Mouse (Mus musculus) midbrain, embryonic 16.5 days (tissue): ENCODE data around the gene Ncoa1. TPM values are rescaled to one million over a fixed set of nuclear protein-coding genes. Genes with fewer than 3 reads are reported as not detected.
"Not testable (repeated sequence)": the region's sequence is repeated elsewhere in the genome, so short reads cannot be mapped to it uniquely, and the experiment has no call there.

ENCODE experiments used
- ATAC-seq: fragments of 200-750 bp; cut with Nextera tagmentation; 2 replicates; pipeline ENCODE4 v1.8.0; 2017; ENCODE audit warnings: moderate TSS enrichment
- H3K27ac ChIP-seq: fragments of 300-500 bp; sonication (generic); 2 replicates; pipeline ENCODE4 v1.5.1; 2014; ENCODE audit warnings: mild to moderate bottlenecking, low read length, mixed read lengths
- H3K27me3 ChIP-seq: fragments of 300-500 bp; sonication (generic); 2 replicates; pipeline ENCODE4 v1.6.1; 2014; ENCODE audit warnings: low read depth, low read length, mixed read lengths; ENCODE audit not compliant: control insufficient read depth, insufficient read depth
- H3K36me3 ChIP-seq: fragments of 300-500 bp; sonication (generic); 2 replicates; pipeline ENCODE4 v1.6.1; 2014; ENCODE audit warnings: mild to moderate bottlenecking, low read length, moderate library complexity, mixed read lengths; ENCODE audit not compliant: control insufficient read depth, insufficient read depth
- H3K4me1 ChIP-seq: fragments of 300-500 bp; sonication (generic); 2 replicates; pipeline ENCODE4 v1.6.1; 2014; ENCODE audit warnings: mild to moderate bottlenecking, low read length, mixed read lengths; ENCODE audit not compliant: control insufficient read depth, insufficient read depth
- H3K4me2 ChIP-seq: fragments of 300-500 bp; sonication (generic); 2 replicates; pipeline ENCODE4 v1.6.1; 2014; ENCODE audit warnings: mild to moderate bottlenecking, low read length, mixed read lengths
- H3K4me3 ChIP-seq: fragments of 300-500 bp; sonication (generic); 2 replicates; pipeline ENCODE4 v1.5.1; 2014; ENCODE audit warnings: low read depth, mild to moderate bottlenecking, low read length, moderate library complexity, mixed read lengths
- H3K9ac ChIP-seq: fragments of 300-500 bp; sonication (generic); 2 replicates; pipeline ENCODE4 v1.6.1; 2014; ENCODE audit warnings: low read depth, low read length, mixed read lengths
- H3K9me3 ChIP-seq: fragments of 300-500 bp; sonication (generic); replicated peaks from 2 replicates; pipeline ENCODE4 v1.6.1; 2014; ENCODE audit warnings: mild to moderate bottlenecking, low read length, mixed read lengths; ENCODE audit not compliant: control insufficient read depth, poor library complexity, severe bottlenecking
- WGBS: fragments of 180-500 bp; shearing (Covaris S2); extraction: QIAGEN DNeasy Blood & Tissue Kit; methylation state at CpG from one replicate; pipeline ENCODE4 v1.1.7; 2014; 5-methylcytosine and 5-hydroxymethylcytosine counted together
- polyA plus RNA-seq: library from polyadenylated mRNA; unstranded; fragments of >200 nt; fragmentation: Nextera tagmentation; extraction: Ambion mirVana; gene quantifications from 2 replicates; pipeline ENCODE4 v1.2.1, GENCODE M21; 2015

Ncoa1 gene
- polyA plus RNA-seq, 1 experiment from 2014 or later, result 10.9 TPM

DNA sequence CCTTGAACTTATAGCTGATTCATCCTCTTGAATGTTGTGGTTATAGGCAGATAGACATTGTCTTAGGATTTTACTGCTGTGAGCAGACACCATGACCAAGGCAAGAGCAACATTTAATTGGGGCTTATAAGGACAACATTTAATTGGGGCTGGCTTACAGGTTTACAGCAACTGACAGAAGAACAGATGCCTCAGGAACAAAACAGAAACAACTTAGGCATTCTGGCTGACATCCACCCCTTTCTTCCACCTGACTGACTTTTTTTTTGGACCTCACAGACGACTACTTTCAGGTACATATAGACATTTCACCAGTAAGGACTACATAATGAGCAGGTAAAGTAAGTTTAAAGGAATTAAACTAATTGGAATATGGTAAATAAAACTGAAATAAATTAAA lies 105.6 kb downstream of the Ncoa1 start:
- ATAC-seq, result no peak
- Histone ChIP-seq H3K9ac (no peak overlapping the region), H3K4me3 (no peak overlapping the region), H3K27ac (no peak overlapping the region), H3K27me3 (no peaks in the 10 kb centered on the region), H3K4me2 (no peak overlapping the region), H3K9me3 (no peaks in the 10 kb centered on the region), H3K36me3 (no peaks in the 10 kb centered on the region), H3K4me1 (peaks cover 5% of the 10 kb centered on the region; the same call in 1 of the 2 replicates)
- WGBS, result 78% methylated on average over 1 of the region's 1 CpGs

DNA sequence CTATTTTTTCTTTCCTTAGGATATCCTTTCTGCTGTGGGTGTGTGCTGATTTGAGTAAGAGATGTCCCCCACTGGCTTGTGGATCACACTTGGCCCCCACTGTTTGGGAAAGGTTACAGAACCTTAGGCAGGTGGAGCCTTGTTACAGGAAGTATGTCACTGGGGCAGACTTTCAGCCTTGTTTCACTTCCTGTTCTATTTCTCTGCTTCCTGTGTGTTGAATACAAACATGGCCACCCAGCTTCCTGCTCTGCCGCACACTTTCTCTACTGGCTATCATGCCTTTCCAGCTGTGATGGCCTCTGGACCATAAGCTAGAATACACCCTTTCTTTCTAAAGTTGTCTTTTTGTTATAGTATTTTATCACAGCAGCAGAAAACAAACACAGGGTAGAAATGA lies 111.0 kb downstream of the Ncoa1 start:
- H3K4me2 ChIP-seq, result no peak overlapping the region
- H3K9me3 ChIP-seq, result no peaks in the 10 kb centered on the region
- H3K9ac ChIP-seq, result no peak overlapping the region
- 92% methylated on average over 1 of the region's 1 CpGs for WGBS
- no peaks in the 10 kb centered on the region for H3K27me3 ChIP-seq
- no peak overlapping the region for H3K4me3 ChIP-seq
- ATAC-seq, result no peak
- H3K4me1 ChIP-seq, result no peaks in the 10 kb centered on the region
- no peak overlapping the region for H3K27ac ChIP-seq
- no peaks in the 10 kb centered on the region for H3K36me3 ChIP-seq

DNA sequence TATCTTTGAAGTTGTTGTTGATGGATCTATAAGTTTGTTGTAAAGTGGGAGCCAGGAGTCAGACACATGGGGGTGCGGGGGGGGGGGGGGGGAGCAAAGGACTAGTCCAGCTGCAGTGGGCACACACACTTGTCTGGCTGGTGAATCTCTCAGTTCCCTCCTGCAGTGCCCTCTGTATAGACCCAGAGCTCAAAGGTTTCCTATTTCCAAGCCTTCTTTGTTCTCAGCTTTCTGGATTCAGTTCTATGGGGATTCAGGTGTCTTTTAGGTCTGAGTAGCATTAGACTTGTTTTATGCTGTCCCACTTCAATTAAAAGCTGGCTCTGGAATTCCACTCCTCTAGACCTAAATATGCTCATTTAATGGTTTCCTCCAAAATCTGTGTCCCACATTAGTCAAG lies 117.5 kb downstream of the Ncoa1 start:
- WGBS, result 20% methylated on average over 1 of the region's 1 CpGs
- no peaks in the 10 kb centered on the region for H3K4me1 ChIP-seq
- ATAC-seq, result no peak

DNA sequence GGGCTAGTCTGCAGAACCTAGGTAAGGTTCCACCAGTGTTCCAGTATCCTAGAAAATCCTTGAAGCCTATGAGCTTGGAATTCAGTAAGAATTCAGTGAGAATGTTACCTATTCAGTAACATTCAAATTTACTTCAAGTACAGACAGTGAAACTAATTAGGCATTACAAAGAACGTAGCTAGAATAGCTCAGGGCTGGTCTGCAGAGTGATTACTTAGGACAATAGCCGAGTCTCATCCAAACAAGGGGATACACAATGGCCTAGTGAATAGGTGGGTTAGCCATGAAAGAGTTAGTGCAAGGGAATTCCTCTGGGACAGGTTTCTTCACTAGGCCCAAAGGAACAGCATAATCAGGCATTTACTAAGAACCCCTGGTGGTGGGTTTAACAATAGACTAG lies 118.3 kb downstream of the Ncoa1 start:
- not testable (repeated sequence) for H3K27ac ChIP-seq, H3K9me3 ChIP-seq, H3K36me3 ChIP-seq, H3K27me3 ChIP-seq, H3K9ac ChIP-seq, ATAC-seq, H3K4me3 ChIP-seq, H3K4me2 ChIP-seq, H3K4me1 ChIP-seq
- WGBS, result 24% methylated on average over 2 of the region's 2 CpGs

More for the DNA sequence above, 117.5 kb downstream of the Ncoa1 start:
- Histone ChIP-seq H3K27ac (no peak overlapping the region), H3K4me2 (no peak overlapping the region), H3K9ac (no peak overlapping the region), H3K36me3 (no peaks in the 10 kb centered on the region), H3K9me3 (no peaks in the 10 kb centered on the region), H3K27me3 (no peaks in the 10 kb centered on the region), H3K4me3 (no peak overlapping the region)

DNA sequence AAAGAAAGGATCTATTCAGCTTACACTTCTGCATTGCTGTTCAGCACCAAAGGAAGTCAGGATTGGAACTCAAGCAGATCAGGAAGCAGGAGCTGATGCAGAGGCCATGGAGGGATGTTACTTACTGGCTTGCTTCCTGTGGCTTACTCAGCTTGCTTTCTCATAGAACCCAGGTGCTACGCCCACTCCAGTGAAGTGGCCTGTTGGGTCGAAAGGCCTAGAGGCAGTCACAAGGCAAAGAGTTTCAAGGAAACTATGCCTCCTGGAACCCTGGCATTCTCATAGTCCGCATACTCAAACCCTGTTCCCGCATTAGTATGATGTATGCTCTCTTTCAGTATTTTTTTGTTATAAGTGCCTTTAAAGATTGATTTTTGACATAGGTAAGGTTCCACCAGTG lies 118.9 kb downstream of the Ncoa1 start:
- WGBS, result 97% methylated on average over 4 of the region's 4 CpGs
- no peak overlapping the region for H3K4me3 ChIP-seq
- no peak overlapping the region for H3K9ac ChIP-seq
- H3K9me3 ChIP-seq, result no peaks in the 10 kb centered on the region
- no peaks in the 10 kb centered on the region for H3K4me1 ChIP-seq
- H3K4me2 ChIP-seq, result no peak overlapping the region
- H3K36me3 ChIP-seq, result no peaks in the 10 kb centered on the region
- no peak for ATAC-seq
- no peak overlapping the region for H3K27ac ChIP-seq
- H3K27me3 ChIP-seq, result no peaks in the 10 kb centered on the region

DNA sequence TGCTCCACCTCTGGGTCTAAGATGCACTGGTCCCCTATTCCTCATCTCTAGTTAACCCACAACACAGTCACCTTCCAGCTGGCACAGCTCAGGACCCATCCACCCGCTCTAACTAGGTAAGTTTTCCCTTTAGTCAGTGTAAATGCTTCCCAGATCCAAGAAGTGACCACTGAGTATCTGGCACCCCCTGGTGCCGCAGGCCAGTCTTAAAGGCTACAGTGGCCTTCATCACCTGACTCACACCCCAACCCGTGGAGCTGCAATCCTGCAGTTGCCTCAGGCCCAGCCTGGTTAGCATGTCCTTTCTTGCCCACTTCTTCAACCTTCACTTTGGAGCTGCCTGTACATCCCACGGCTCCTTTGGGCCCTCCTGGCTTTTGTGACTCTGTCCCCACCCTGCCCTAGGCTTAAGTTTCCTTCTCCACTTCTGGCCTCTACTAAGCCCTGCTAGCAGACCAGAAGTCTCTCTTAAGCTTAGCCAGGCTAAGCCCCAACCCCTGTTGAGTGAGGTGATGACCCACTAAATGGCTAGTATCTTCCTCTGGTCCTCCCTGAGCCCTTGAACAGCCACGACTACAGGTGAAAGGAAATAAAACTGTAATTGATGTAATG lies 120.0 kb downstream of the Ncoa1 start:
- no peaks in the 10 kb centered on the region for H3K36me3 ChIP-seq
- H3K4me1 ChIP-seq, result no peaks in the 10 kb centered on the region
- H3K27me3 ChIP-seq, result no peaks in the 10 kb centered on the region
- no peak overlapping the region for H3K4me2 ChIP-seq
- no peak for ATAC-seq
- 90% methylated on average over 5 of the region's 5 CpGs for WGBS
- H3K4me3 ChIP-seq, result no peak overlapping the region
- H3K27ac ChIP-seq, result no peak overlapping the region
- no peaks in the 10 kb centered on the region for H3K9me3 ChIP-seq
- H3K9ac ChIP-seq, result no peak overlapping the region

DNA sequence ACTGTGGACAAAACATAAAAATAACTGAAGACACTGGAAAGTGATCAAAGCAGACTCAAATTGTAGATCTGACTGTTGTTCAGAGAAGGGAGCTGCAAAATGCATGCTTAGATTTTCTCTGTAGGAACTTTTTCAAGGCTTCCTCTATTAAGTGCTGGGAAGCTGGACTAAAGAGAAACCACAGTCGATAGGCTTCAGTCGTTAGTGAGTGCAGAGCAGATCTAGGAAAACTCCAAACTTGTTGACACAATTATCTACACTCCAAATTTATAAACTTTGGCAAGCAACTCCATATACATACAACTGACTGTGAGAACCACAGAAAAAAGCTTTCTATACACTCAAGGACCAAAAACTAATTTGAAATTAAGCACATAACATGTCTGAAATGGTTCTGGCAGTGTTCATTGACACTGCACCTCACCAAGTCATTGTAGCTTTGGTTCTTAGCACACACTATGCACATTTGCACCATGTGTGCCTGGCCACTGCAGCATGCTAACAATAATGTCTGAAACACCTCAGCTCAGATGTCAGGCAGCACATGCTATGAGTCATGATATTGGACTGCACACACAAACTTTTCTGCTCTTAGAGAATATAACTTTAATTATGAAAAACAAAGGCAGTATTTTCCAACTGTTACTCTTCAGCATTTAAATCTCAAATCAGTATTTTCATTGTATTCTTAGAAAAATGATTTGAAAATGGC lies 121.8 kb downstream of the Ncoa1 start:
- H3K4me2 ChIP-seq, result no peak overlapping the region
- 71% methylated on average over 2 of the region's 2 CpGs for WGBS
- no peak for ATAC-seq
- no peak overlapping the region for H3K27ac ChIP-seq
- no peaks in the 10 kb centered on the region for H3K27me3 ChIP-seq
- no peaks in the 10 kb centered on the region for H3K4me1 ChIP-seq
- H3K36me3 ChIP-seq, result no peaks in the 10 kb centered on the region
- no peaks in the 10 kb centered on the region for H3K9me3 ChIP-seq
- H3K4me3 ChIP-seq, result no peak overlapping the region
- no peak overlapping the region for H3K9ac ChIP-seq

DNA sequence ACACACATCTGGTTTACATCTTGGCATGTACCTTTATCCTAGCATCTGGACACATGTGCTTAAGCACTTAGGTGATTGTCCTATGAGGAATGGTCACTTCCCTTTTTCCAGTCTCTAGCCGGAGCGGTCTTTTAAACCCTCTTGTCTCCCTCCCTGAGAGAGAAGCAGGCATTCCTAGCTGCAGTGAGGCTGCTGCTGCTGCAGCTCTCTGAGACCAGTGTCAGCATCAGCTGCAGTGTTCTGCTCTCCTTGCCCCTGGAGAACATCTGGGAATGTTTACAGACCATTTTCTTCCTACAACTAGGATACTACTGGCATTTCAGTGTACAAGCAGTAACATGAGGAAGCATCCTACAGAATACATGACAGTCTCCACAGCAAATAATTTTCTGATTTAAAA lies 133.8 kb downstream of the Ncoa1 start:
- Histone ChIP-seq H3K27ac (no peak overlapping the region), H3K36me3 (no peaks in the 10 kb centered on the region), H3K4me3 (no peak overlapping the region), H3K9me3 (no peaks in the 10 kb centered on the region), H3K27me3 (no peaks in the 10 kb centered on the region), H3K4me1 (peaks cover 3% of the 10 kb centered on the region; the same call in 1 of the 2 replicates), H3K9ac (no peak overlapping the region), H3K4me2 (no peak overlapping the region)
- ATAC-seq, result no peak
- WGBS, result 78% methylated on average over 2 of the region's 2 CpGs

DNA sequence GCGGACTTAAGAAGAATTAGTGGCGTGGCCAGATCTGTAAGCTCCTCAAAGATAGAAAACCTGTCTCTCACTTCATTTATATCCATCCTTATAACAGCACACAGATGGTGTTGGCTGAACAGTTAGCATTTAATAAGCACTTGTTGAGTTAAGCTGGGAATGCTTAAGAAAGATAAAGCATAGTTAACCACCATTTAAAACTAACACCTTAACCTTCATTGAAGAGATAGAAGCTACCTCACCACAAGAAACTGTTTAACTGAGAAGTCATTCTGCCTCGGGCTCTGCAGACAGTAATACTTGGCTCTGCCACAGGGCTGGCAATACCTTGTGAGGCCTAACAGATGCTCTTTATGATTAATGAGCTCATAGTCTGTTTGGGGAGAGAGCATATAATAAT lies 134.9 kb downstream of the Ncoa1 start:
- H3K9ac ChIP-seq, result no peak overlapping the region
- WGBS, result 69% methylated on average over 3 of the region's 3 CpGs

More for the DNA sequence above, 134.9 kb downstream of the Ncoa1 start:
- no peaks in the 10 kb centered on the region for H3K9me3 ChIP-seq
- no peak overlapping the region for H3K4me3 ChIP-seq
- peaks cover 3% of the 10 kb centered on the region; the same call in 1 of the 2 replicates for H3K4me1 ChIP-seq
- H3K27ac ChIP-seq, result no peak overlapping the region
- H3K36me3 ChIP-seq, result no peaks in the 10 kb centered on the region
- H3K4me2 ChIP-seq, result no peak overlapping the region
- ATAC-seq, result peak; percentile 54; the same call in 1 of the 2 replicates
- H3K27me3 ChIP-seq, result no peaks in the 10 kb centered on the region
